Mouse (Mus musculus) intestine, embryonic 14.5 days (tissue): ENCODE measurements around the gene Nrp2. TPM values are rescaled to one million over a fixed set of nuclear protein-coding genes. Genes with fewer than 3 reads are reported as not detected.

Experiments
- ATAC-seq: fragments of 200-750 bp; cut with Nextera tagmentation; replicated peaks from 2 replicates; pipeline ENCODE4 v1.8.0; 2017; ENCODE audit warnings: low read depth, moderate number of reproducible peaks, moderate TSS enrichment, moderate library complexity; ENCODE audit not compliant: low FRiP score, low TSS enrichment
- DNase-seq: peaks from one replicate; pipeline ENCODE4 v3.0.0-alpha.2; 2018; ENCODE audit warnings: low spot score
- H3K27ac ChIP-seq: fragments of 300-500 bp; sonication (generic); 2 replicates; pipeline ENCODE4 v1.5.1; 2014; ENCODE audit warnings: low read depth, mild to moderate bottlenecking, control low read depth
- H3K27me3 ChIP-seq: fragments of 300-500 bp; sonication (generic); replicated peaks from 2 replicates; pipeline ENCODE4 v1.6.1; 2014; ENCODE audit warnings: low read length, control low read depth; ENCODE audit not compliant: control insufficient read depth, insufficient read depth
- H3K36me3 ChIP-seq: fragments of 300-500 bp; sonication (generic); 2 replicates; pipeline ENCODE4 v1.6.1; 2014; ENCODE audit warnings: low read length, control low read depth; ENCODE audit not compliant: control insufficient read depth, insufficient read depth
- H3K4me1 ChIP-seq: fragments of 300-500 bp; sonication (generic); replicated peaks from 2 replicates; pipeline ENCODE4 v1.6.1; 2014; ENCODE audit warnings: low read length, control low read depth, mixed read lengths; ENCODE audit not compliant: control insufficient read depth, insufficient read depth
- H3K4me2 ChIP-seq: fragments of 300-500 bp; sonication (generic); 2 replicates; pipeline ENCODE4 v1.6.1; 2014; ENCODE audit warnings: low read length
- H3K4me3 ChIP-seq: fragments of 300-500 bp; sonication (generic); 2 replicates; pipeline ENCODE4 v1.5.1; 2014; ENCODE audit warnings: low read depth, low read length, control low read depth, mixed read lengths
- H3K9ac ChIP-seq: fragments of 300-500 bp; sonication (generic); 2 replicates; pipeline ENCODE4 v1.6.1; 2014; ENCODE audit warnings: mild to moderate bottlenecking, low read length
- H3K9me3 ChIP-seq: fragments of 300-500 bp; sonication (generic); 2 replicates; pipeline ENCODE4 v1.6.1; 2016; ENCODE audit warnings: low read length, control low read depth; ENCODE audit not compliant: control insufficient read depth
- WGBS: fragments of 180-500 bp; shearing (Covaris S2); extraction: QIAGEN DNeasy Blood & Tissue Kit; methylation state at CpG from one replicate; pipeline ENCODE4 v1.1.7; 2014; 5-methylcytosine and 5-hydroxymethylcytosine counted together
- polyA plus RNA-seq: library from polyadenylated mRNA; unstranded; fragments of >200 nt; fragmentation: Nextera tagmentation; extraction: Ambion mirVana; gene quantifications from 2 replicates; pipeline ENCODE4 v1.2.1, GENCODE M21; 2014

The Nrp2 gene
- polyA plus RNA-seq, 1 experiment from 2014 or later = 43.8 TPM

- Histone ChIP-seq H3K4me2 (no peak overlapping the region), H3K4me3 (no peak overlapping the region), H3K36me3 (peaks cover 83% of the 10 kb centered on the region), H3K9me3 (no peaks in the 10 kb centered on the region), H3K27ac (no peak overlapping the region), H3K27me3 (no peaks in the 10 kb centered on the region), H3K9ac (no peak overlapping the region), H3K4me1 (no peaks in the 10 kb centered on the region)
- ATAC-seq (no peak), DNase-seq (peak; percentile 83)
- WGBS = 25% methylated on average over 5 of the region's 5 CpGs
These were observed 83.2 kb downstream of the Nrp2 start for GRCm38 (mm10) chr1:62786255-62786654.

GRCm38 (mm10) chr1:62787546-62787945, 84.5 kb downstream of the Nrp2 start:
- Histone ChIP-seq H3K4me3 (no peak overlapping the region), H3K4me1 (no peaks in the 10 kb centered on the region), H3K27me3 (no peaks in the 10 kb centered on the region), H3K36me3 (peaks cover 76% of the 10 kb centered on the region), H3K27ac (no peak overlapping the region), H3K4me2 (no peak overlapping the region), H3K9ac (no peak overlapping the region), H3K9me3 (no peaks in the 10 kb centered on the region)
- 84% methylated on average over 10 of the region's 10 CpGs for WGBS
- no peak for DNase-seq
- no peak for ATAC-seq

GRCm38 (mm10) chr1:62794223-62794895, 91.3 kb downstream of the Nrp2 start:
- Histone ChIP-seq H3K4me1 (peaks cover 20% of the 10 kb centered on the region), H3K36me3 (peaks cover 26% of the 10 kb centered on the region), H3K27me3 (no peaks in the 10 kb centered on the region), H3K4me3 (no peak overlapping the region), H3K9me3 (no peaks in the 10 kb centered on the region), H3K4me2 (0 out of 2 replicates have a peak overlapping the region, but pooled peaks have one; percentile 5), H3K9ac (no peak overlapping the region), H3K27ac (no peak overlapping the region)
- DNase-seq (no peak), ATAC-seq (no peak)
- WGBS = 29% methylated on average over 19 of the region's 19 CpGs

GRCm38 (mm10) chr1:62794896-62795255, 91.8 kb downstream of the Nrp2 start:
- 54% methylated on average over 2 of the region's 2 CpGs for WGBS
- Histone ChIP-seq H3K4me2 (no peak overlapping the region), H3K27me3 (no peaks in the 10 kb centered on the region), H3K4me1 (peaks cover 20% of the 10 kb centered on the region), H3K27ac (no peak overlapping the region), H3K36me3 (peaks cover 21% of the 10 kb centered on the region), H3K4me3 (no peak overlapping the region), H3K9ac (no peak overlapping the region), H3K9me3 (no peaks in the 10 kb centered on the region)
- DNase-seq (no peak), ATAC-seq (no peak)

- DNase-seq = no peak
- Histone ChIP-seq H3K36me3 (peaks cover 15% of the 10 kb centered on the region), H3K4me3 (0 out of 2 replicates have a peak overlapping the region, but pooled peaks have one; percentile 8), H3K27ac (no peak overlapping the region), H3K4me1 (peaks cover 20% of the 10 kb centered on the region), H3K27me3 (no peaks in the 10 kb centered on the region), H3K9me3 (no peaks in the 10 kb centered on the region), H3K9ac (no peak overlapping the region), H3K4me2 (peak overlapping the region; percentile 30)
- peak; percentile 63; the same call in 1 of the 2 replicates for ATAC-seq
- WGBS = 43% methylated on average over 28 of the region's 28 CpGs
These were observed 92.4 kb downstream of the Nrp2 start for GRCm38 (mm10) chr1:62795307-62796037.

GRCm38 (mm10) chr1:62796038-62796647, 93.1 kb downstream of the Nrp2 start:
- Histone ChIP-seq H3K27ac (no peak overlapping the region), H3K27me3 (no peaks in the 10 kb centered on the region), H3K9ac (no peak overlapping the region), H3K4me3 (no peak overlapping the region), H3K4me2 (peak overlapping the region; percentile 30), H3K9me3 (no peaks in the 10 kb centered on the region), H3K4me1 (peaks cover 20% of the 10 kb centered on the region), H3K36me3 (peaks cover 13% of the 10 kb centered on the region)
- DNase-seq = no peak
- 60% methylated on average over 9 of the region's 9 CpGs for WGBS
- ATAC-seq = peak; percentile 65; the same call in 1 of the 2 replicates

GRCm38 (mm10) chr1:62799427-62799826, 96.3 kb downstream of the Nrp2 start:
- Histone ChIP-seq H3K4me2 (no peak overlapping the region), H3K4me3 (no peak overlapping the region), H3K9me3 (no peaks in the 10 kb centered on the region), H3K27ac (no peak overlapping the region), H3K36me3 (peaks cover 7% of the 10 kb centered on the region; the same call in 1 of the 2 replicates), H3K4me1 (peaks cover 15% of the 10 kb centered on the region), H3K27me3 (no peaks in the 10 kb centered on the region), H3K9ac (no peak overlapping the region)
- WGBS = 57% methylated on average over 4 of the region's 4 CpGs
- DNase-seq (no peak), ATAC-seq (no peak)

GRCm38 (mm10) chr1:62800351-62800750, 97.3 kb downstream of the Nrp2 start:
- Histone ChIP-seq H3K9me3 (no peaks in the 10 kb centered on the region), H3K9ac (no peak overlapping the region), H3K36me3 (peaks cover 7% of the 10 kb centered on the region; the same call in 1 of the 2 replicates), H3K4me2 (no peak overlapping the region), H3K27ac (no peak overlapping the region), H3K4me1 (peaks cover 11% of the 10 kb centered on the region; the same call in 1 of the 2 replicates), H3K4me3 (no peak overlapping the region), H3K27me3 (no peaks in the 10 kb centered on the region)
- 90% methylated on average over 5 of the region's 5 CpGs for WGBS
- no peak for DNase-seq
- no peak for ATAC-seq
